Mouse (Mus musculus): Measurements from ENCODE around the gene Carm1.

- no peak for TF ChIP-seq USF1 (IDR thresholded peaks at IDR 0.05; ENCODE audit: low read depth)
- TF ChIP-seq POLR2A (IDR thresholded peaks at IDR 0.05; ENCODE audit: insufficient read length, low read depth): no peak
- no peak for TF ChIP-seq E2F4 (IDR thresholded peaks at IDR 0.05; ENCODE audit: insufficient read depth)
- no peak for TF ChIP-seq MYOD1 (IDR thresholded peaks at IDR 0.05; ENCODE audit: control insufficient read depth in 1 of 3, insufficient read length in 2 of 3, low read depth in 2 of 3)
- TF ChIP-seq MAX (IDR thresholded peaks at IDR 0.05; ENCODE audit: low read depth): no peak
- TF ChIP-seq TCF12 (IDR thresholded peaks at IDR 0.05; ENCODE audit: insufficient read depth, poor library complexity, severe bottlenecking): no peak
- TF ChIP-seq POLR2AphosphoS2 (IDR thresholded peaks at IDR 0.05; ENCODE audit: insufficient read length, low read depth): no peak
- no peak for TF ChIP-seq CEBPB (IDR thresholded peaks at IDR 0.05; ENCODE audit: insufficient read depth, poor library complexity, severe bottlenecking)
- TF ChIP-seq REST (IDR thresholded peaks at IDR 0.05; ENCODE audit: insufficient read depth, insufficient read length): no peak
- no peak for TF ChIP-seq SRF (IDR thresholded peaks at IDR 0.05; ENCODE audit: control insufficient read depth, insufficient read length, low read depth)
Observed at GRCm38 (mm10) chr9:21575253-21575652, 28.6 kb downstream of the Carm1 start.
